Mouse (Mus musculus) hindbrain, embryonic 12.5 days (tissue): ENCODE measurements around the gene Pgpep1. TPM values are rescaled to one million over a fixed set of nuclear protein-coding genes. Genes with fewer than 3 reads are reported as not detected.

Source experiments
- ATAC-seq: fragments of 200-750 bp; cut with Nextera tagmentation; 2 replicates; pipeline ENCODE4 v1.8.0; 2017; ENCODE audit warnings: moderate TSS enrichment; ENCODE audit not compliant: low FRiP score
- H3K27ac ChIP-seq: fragments of 300-500 bp; sonication (generic); 2 replicates; pipeline ENCODE4 v1.5.1; 2016; ENCODE audit warnings: mild to moderate bottlenecking
- H3K27me3 ChIP-seq: fragments of 300-500 bp; sonication (generic); 2 replicates; pipeline ENCODE4 v1.6.1; 2016; ENCODE audit warnings: mild to moderate bottlenecking
- H3K36me3 ChIP-seq: fragments of 300-500 bp; sonication (generic); 2 replicates; pipeline ENCODE4 v1.6.1; 2016; ENCODE audit warnings: mild to moderate bottlenecking
- H3K4me1 ChIP-seq: fragments of 300-500 bp; sonication (generic); 2 replicates; pipeline ENCODE4 v1.6.1; 2016
- H3K4me2 ChIP-seq: fragments of 300-500 bp; sonication (generic); replicated peaks from 2 replicates; pipeline ENCODE4 v1.6.1; 2016; ENCODE audit warnings: mild to moderate bottlenecking
- H3K4me3 ChIP-seq: fragments of 300-500 bp; sonication (generic); 2 replicates; pipeline ENCODE4 v1.5.1; 2016; ENCODE audit warnings: mild to moderate bottlenecking
- H3K9ac ChIP-seq: fragments of 300-500 bp; sonication (generic); 2 replicates; pipeline ENCODE4 v1.6.1; 2016; ENCODE audit warnings: mild to moderate bottlenecking, moderate library complexity
- H3K9me3 ChIP-seq: fragments of 300-500 bp; sonication (generic); replicated peaks from 2 replicates; pipeline ENCODE4 v1.6.1; 2016; ENCODE audit warnings: mild to moderate bottlenecking
- WGBS: fragments of 180-500 bp; shearing (Covaris S2); methylation state at CpG from one replicate; pipeline ENCODE4 v1.1.7; 2016; 5-methylcytosine and 5-hydroxymethylcytosine counted together
- polyA plus RNA-seq: library from polyadenylated mRNA; unstranded; fragments of >200 nt; fragmentation: Nextera tagmentation; extraction: Ambion mirVana; gene quantifications from 2 replicates; pipeline ENCODE4 v1.2.1, GENCODE M21; 2016

Pgpep1 gene
- polyA plus RNA-seq, 1 experiment from 2014 or later, result 125 TPM

- Histone ChIP-seq H3K27ac (no peak overlapping the region), H3K4me3 (no peak overlapping the region), H3K27me3 (no peaks in the 10 kb centered on the region), H3K9ac (no peak overlapping the region), H3K36me3 (no peaks in the 10 kb centered on the region), H3K4me1 (peaks cover 26% of the 10 kb centered on the region), H3K4me2 (no peak overlapping the region), H3K9me3 (no peaks in the 10 kb centered on the region)
- no peak for ATAC-seq
- WGBS, result 68% methylated on average over 3 of the region's 3 CpGs
These were observed 17.2 kb downstream of the Pgpep1 start for GRCm38 (mm10) chr8:70643019-70643418.

GRCm38 (mm10) chr8:70638752-70639151 lies 21.4 kb downstream of the Pgpep1 start:
- H3K27ac ChIP-seq, result no peak overlapping the region
- H3K36me3 ChIP-seq, result no peaks in the 10 kb centered on the region
- H3K4me3 ChIP-seq, result no peak overlapping the region
- H3K9ac ChIP-seq, result no peak overlapping the region
- no peak overlapping the region for H3K4me2 ChIP-seq
- no peak for ATAC-seq
- WGBS, result 73% methylated on average over 9 of the region's 9 CpGs
- H3K4me1 ChIP-seq, result peaks cover 16% of the 10 kb centered on the region
- no peaks in the 10 kb centered on the region for H3K9me3 ChIP-seq
- no peaks in the 10 kb centered on the region for H3K27me3 ChIP-seq

- H3K4me2 ChIP-seq, result no peak overlapping the region
- 57% methylated on average over 8 of the region's 8 CpGs for WGBS
These were observed 23.4 kb downstream of the Pgpep1 start for GRCm38 (mm10) chr8:70636838-70637237.

GRCm38 (mm10) chr8:70635527-70635926 lies 24.7 kb downstream of the Pgpep1 start:
- Histone ChIP-seq H3K4me1 (peaks cover 26% of the 10 kb centered on the region), H3K4me3 (no peak overlapping the region), H3K9me3 (no peaks in the 10 kb centered on the region), H3K9ac (no peak overlapping the region), H3K27ac (no peak overlapping the region), H3K27me3 (peaks cover 20% of the 10 kb centered on the region), H3K36me3 (no peaks in the 10 kb centered on the region), H3K4me2 (no peak overlapping the region)
- ATAC-seq, result no peak
- WGBS, result 76% methylated on average over 6 of the region's 6 CpGs

More at GRCm38 (mm10) chr8:70636838-70637237, 23.4 kb downstream of the Pgpep1 start:
- Histone ChIP-seq H3K36me3 (no peaks in the 10 kb centered on the region), H3K27ac (no peak overlapping the region), H3K9ac (no peak overlapping the region), H3K9me3 (no peaks in the 10 kb centered on the region), H3K27me3 (peaks cover 7% of the 10 kb centered on the region), H3K4me3 (no peak overlapping the region), H3K4me1 (peaks cover 16% of the 10 kb centered on the region)
- no peak; the same call in 1 of the 2 replicates for ATAC-seq

DNA sequence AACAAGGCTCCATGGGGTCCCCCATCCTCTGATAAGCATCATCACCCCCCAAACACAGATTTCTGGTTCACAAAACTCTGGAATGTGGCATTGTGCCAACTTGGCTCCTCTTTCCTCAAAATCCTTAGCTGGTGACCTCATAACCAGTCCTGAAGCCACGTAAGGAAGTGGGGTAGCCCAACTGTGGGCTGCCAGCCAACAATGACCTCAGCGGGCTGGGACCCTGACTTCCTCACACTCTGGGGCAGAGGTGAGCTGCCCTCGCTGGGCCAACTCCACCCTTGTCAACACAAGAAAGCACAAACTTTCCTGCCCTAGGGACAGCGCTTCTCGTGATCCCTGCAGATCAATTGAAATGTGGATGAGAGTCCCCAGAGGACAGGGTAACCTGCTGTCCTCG lies 26.1 kb downstream of the Pgpep1 start:
- Histone ChIP-seq H3K36me3 (no peaks in the 10 kb centered on the region), H3K4me2 (no peak overlapping the region), H3K4me3 (no peak overlapping the region), H3K4me1 (peaks cover 39% of the 10 kb centered on the region), H3K27me3 (peaks cover 21% of the 10 kb centered on the region), H3K9me3 (no peaks in the 10 kb centered on the region), H3K27ac (no peak overlapping the region), H3K9ac (no peak overlapping the region)
- no peak for ATAC-seq
- 64% methylated on average over 6 of the region's 6 CpGs for WGBS

- H3K4me1 ChIP-seq, result peaks cover 37% of the 10 kb centered on the region
- no peak within 1 kb of the TSS for H3K4me3 ChIP-seq
- H3K36me3 ChIP-seq, result no peaks in the 10 kb centered on the region
- H3K4me2 ChIP-seq, result 0 out of 2 replicates have a peak within 1 kb of the TSS, but pooled peaks have one; percentile 4
- no peak within 1 kb of the TSS for H3K9ac ChIP-seq
- no peaks in the 10 kb centered on the region for H3K9me3 ChIP-seq
- ATAC-seq, result no peak
- peaks cover 21% of the 10 kb centered on the region for H3K27me3 ChIP-seq
- WGBS, result 80% methylated on average over 6 of the region's 6 CpGs
- H3K27ac ChIP-seq, result no peak within 1 kb of the TSS
These were observed 27.8 kb downstream of the Pgpep1 start, which contains the start of gene Gdf15 for GRCm38 (mm10) chr8:70632346-70632892. TSS of gene Gdf15 (minus strand) at chr8:70632456.

DNA sequence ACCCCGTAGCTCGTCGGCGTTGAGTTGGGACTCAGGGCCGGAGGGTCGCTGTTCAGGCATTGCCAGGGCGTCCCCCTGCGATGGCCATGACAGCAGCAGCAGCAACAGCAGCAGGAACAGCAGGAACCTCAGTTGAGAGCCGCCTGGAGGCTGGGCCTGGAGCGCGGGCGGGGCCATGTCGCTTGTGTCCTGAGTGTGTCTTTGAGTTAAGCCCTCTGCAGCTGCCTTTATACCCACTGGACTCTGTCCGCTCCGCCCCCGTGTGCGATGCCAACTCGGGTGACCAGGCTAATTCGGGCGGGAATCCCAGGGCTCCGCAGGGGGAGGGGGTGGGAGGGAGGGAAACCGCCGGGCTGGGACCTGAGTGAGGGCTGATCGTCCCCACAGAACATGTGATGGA lies 28.8 kb downstream of the Pgpep1 start:
- Histone ChIP-seq H3K9me3 (no peaks in the 10 kb centered on the region), H3K4me2 (0 out of 2 replicates have a peak overlapping the region, but pooled peaks have one; percentile 4), H3K4me3 (no peak overlapping the region), H3K4me1 (peaks cover 27% of the 10 kb centered on the region), H3K27me3 (peaks cover 21% of the 10 kb centered on the region), H3K27ac (no peak overlapping the region), H3K36me3 (no peaks in the 10 kb centered on the region), H3K9ac (no peak overlapping the region)
- ATAC-seq, result no peak
- 16% methylated on average over 21 of the region's 24 CpGs for WGBS

DNA sequence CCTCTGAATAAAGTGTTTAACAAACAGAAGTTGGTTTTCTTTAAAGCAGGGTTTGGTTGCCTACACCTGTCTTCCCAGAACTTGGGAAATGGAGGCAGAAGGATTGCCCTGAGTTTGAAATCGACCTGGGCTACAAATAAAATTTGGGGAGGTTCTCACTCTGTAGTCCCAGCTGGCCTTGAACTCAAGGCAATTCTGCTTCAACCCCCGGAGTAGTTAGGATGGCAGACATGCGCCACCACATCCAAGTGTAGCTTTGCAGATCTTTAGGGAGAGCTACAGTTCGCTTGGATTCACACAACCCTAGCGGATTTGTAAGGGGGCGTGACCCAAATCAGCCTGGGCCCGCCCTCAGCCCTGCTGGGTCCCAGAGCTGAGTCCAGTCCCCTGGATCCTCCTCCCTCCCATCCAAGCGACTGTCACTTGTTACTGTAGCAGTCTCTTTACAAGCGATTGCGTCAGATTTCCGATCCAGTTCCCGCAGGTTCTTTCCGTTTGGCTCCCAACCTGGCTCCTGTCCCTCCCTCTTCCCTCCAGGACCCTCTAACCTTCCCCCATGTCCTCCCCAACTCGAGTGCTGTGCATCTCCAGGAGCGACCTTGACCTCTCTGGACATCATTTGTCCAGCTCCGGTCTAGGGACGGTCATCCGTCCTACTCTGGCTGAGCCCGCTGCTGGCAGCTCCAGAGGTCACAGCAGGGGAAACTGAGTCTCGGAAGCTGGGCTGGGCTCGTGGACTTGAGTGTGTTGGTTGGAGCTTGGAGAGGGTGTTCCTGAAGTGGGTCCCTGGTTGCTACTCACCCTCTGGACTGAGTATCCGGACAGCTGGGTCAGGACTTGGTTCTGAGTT lies 29.4 kb downstream of the Pgpep1 start:
- H3K36me3 ChIP-seq, result no peaks in the 10 kb centered on the region
- H3K27ac ChIP-seq, result 0 out of 2 replicates have a peak overlapping the region, but pooled peaks have one; percentile 12
- H3K4me3 ChIP-seq, result no peak overlapping the region
- H3K27me3 ChIP-seq, result peaks cover 21% of the 10 kb centered on the region
- WGBS, result 14% methylated on average over 22 of the region's 22 CpGs
- H3K4me2 ChIP-seq, result peak overlapping the region; percentile 63; the same call in 1 of the 2 replicates
- H3K4me1 ChIP-seq, result peaks cover 27% of the 10 kb centered on the region
- H3K9ac ChIP-seq, result no peak overlapping the region
- H3K9me3 ChIP-seq, result no peaks in the 10 kb centered on the region
- ATAC-seq, result peak; percentile 17

- no peaks in the 10 kb centered on the region for H3K9me3 ChIP-seq
- peak; percentile 94 for ATAC-seq
- H3K4me2 ChIP-seq, result peak overlapping the region; percentile 63
- peak overlapping the region; percentile 52; the same call in 1 of the 2 replicates for H3K27ac ChIP-seq
- H3K27me3 ChIP-seq, result peaks cover 21% of the 10 kb centered on the region
- whole genome bisulfite sequencing, result under 1% methylated on average over 60 of the region's 60 CpGs
- peak overlapping the region; percentile 47 for H3K4me3 ChIP-seq
- H3K4me1 ChIP-seq, result peaks cover 27% of the 10 kb centered on the region
- H3K9ac ChIP-seq, result peak overlapping the region; percentile 55
- H3K36me3 ChIP-seq, result no peaks in the 10 kb centered on the region
These were observed 30.3 kb downstream of the Pgpep1 start for GRCm38 (mm10) chr8:70629574-70630531.

DNA sequence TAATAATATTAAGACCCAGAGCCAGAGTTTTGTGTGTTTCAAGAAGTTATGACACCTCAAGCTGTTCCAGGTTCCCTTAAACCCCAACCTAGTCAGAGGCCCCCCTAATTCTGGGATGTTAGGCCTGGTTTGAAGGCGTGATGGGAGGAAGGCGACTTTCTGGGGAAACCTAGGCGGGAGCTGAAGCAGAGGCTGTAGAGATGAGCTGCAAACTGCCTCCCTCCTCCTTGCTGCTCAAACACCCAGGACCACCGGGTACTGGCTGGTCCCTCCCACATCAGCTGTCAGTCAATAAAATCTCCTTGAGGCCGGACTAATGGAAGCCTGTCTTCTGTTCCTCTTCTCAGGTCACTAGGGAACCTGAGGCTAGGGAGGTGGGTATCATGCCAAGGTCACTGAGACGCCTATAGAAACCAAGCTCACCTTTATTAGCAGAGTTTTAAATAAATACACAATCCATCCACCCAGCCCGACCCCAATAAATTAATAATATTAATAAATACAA lies 31.1 kb downstream of the Pgpep1 start:
- Histone ChIP-seq H3K36me3 (no peaks in the 10 kb centered on the region), H3K9ac (peak overlapping the region; percentile 55), H3K27me3 (peaks cover 21% of the 10 kb centered on the region), H3K4me2 (peak overlapping the region; percentile 63), H3K4me1 (peaks cover 24% of the 10 kb centered on the region), H3K9me3 (no peaks in the 10 kb centered on the region), H3K4me3 (peak overlapping the region; percentile 47; the same call in 1 of the 2 replicates), H3K27ac (peak overlapping the region; percentile 52; the same call in 1 of the 2 replicates)
- ATAC-seq, result peak; percentile 2; the same call in 1 of the 2 replicates
- WGBS, result 60% methylated on average over 7 of the region's 7 CpGs

- peaks cover 24% of the 10 kb centered on the region for H3K27me3 ChIP-seq
- H3K4me3 ChIP-seq, result no peak overlapping the region
- no peak overlapping the region for H3K4me2 ChIP-seq
- no peaks in the 10 kb centered on the region for H3K36me3 ChIP-seq
- peaks cover 23% of the 10 kb centered on the region for H3K4me1 ChIP-seq
- H3K9ac ChIP-seq, result no peak overlapping the region
- 87% methylated on average over 5 of the region's 5 CpGs for WGBS
- H3K9me3 ChIP-seq, result no peaks in the 10 kb centered on the region
- ATAC-seq, result no peak
- no peak overlapping the region for H3K27ac ChIP-seq
These were observed 33.1 kb downstream of the Pgpep1 start for GRCm38 (mm10) chr8:70627041-70627440.
